16 mouse cellular contexts compared by ENCODE assay signal in genomic region chr9:99441647-99442433, GRCm38 (mm10). TPM values are rescaled to one million over a fixed set of nuclear protein-coding genes. Genes with fewer than 3 reads are reported as not detected.
DNase-seq lines count a peak whose midpoint lies in the region; ATAC-seq and TF ChIP-seq lines count a peak whose summit lies in the region.
"Had no signal": no experiment of that assay in that cellular context is flagged by ENCODE, and none has a peak within 500 bp of the region (broad histone marks: within the 10 kb centered on the region; RNA-seq: fewer than 3 reads in every experiment).

No protein-coding gene starts in this region.

- ATAC-seq in forebrain, embryonic 16.5 days, result peak; percentile 39
- no peak for ATAC-seq in forebrain, embryonic 14.5 days
- peak; percentile 29; the same call in 1 of the 2 replicates for ATAC-seq in liver, embryonic 13.5 days (ENCODE audit: low read depth)
- ATAC-seq in embryonic facial prominence, embryonic 15.5 days (ENCODE audit: insufficient number of reproducible peaks, low FRiP score, low TSS enrichment, low read depth), result peak; percentile 40
- ATAC-seq: lung, postnatal 0 days had no signal

- dilution Hi-C loops in CH12.LX (cut with MboI; ENCODE audit: extremely low pct_ligation_motif_present, extremely low pct_unique_long_range_greater_than_20kb, low sequenced_read_pairs), result no loop called here

- 93% methylated on average over 4 of the region's 4 CpGs for WGBS in forebrain, embryonic 16.5 days
- WGBS in forebrain, embryonic 14.5 days, result 92% methylated on average over 4 of the region's 4 CpGs
- WGBS in liver, embryonic 13.5 days (ENCODE audit: insufficient replicate concordance), result 78% methylated on average over 4 of the region's 4 CpGs
- 69% methylated on average over 4 of the region's 4 CpGs for WGBS in embryonic facial prominence, embryonic 15.5 days

- no peak overlapping the region for H3K27ac ChIP-seq in forebrain, embryonic 16.5 days (ENCODE audit: low read length)
- H3K27ac ChIP-seq in forebrain, embryonic 14.5 days (ENCODE audit: low read depth, low read length), result no peak overlapping the region
- H3K27ac ChIP-seq in liver, embryonic 13.5 days, result no peak overlapping the region
- H3K27ac ChIP-seq in CH12.LX (ENCODE audit: insufficient read depth, low read depth), result peak overlapping the region; percentile 38
- peak overlapping the region; percentile 73 for H3K27ac ChIP-seq in embryonic facial prominence, embryonic 15.5 days (replicated peaks)
- H3K27ac ChIP-seq: heart, embryonic 15.5 days had no signal

- H3K9me3 ChIP-seq in forebrain, embryonic 16.5 days (ENCODE audit: control insufficient read depth, low read length), result no peaks in the 10 kb centered on the region
- no peaks in the 10 kb centered on the region for H3K9me3 ChIP-seq in forebrain, embryonic 14.5 days (replicated peaks; ENCODE audit: control insufficient read depth, low read length)
- no peaks in the 10 kb centered on the region for H3K9me3 ChIP-seq in liver, embryonic 13.5 days (replicated peaks)
- H3K9me3 ChIP-seq in CH12.LX (replicated peaks; ENCODE audit: low read length), result no peaks in the 10 kb centered on the region
- no peaks in the 10 kb centered on the region for H3K9me3 ChIP-seq in embryonic facial prominence, embryonic 15.5 days (replicated peaks)
- H3K9me3 ChIP-seq: heart, embryonic 15.5 days had no signal

- H3K79me2 ChIP-seq in CH12.LX (replicated peaks; ENCODE audit: control insufficient read depth, extremely low read depth, insufficient read depth, poor library complexity, severe bottlenecking), result no peaks in the 10 kb centered on the region

- no peak overlapping the region for H3K4me3 ChIP-seq in forebrain, embryonic 16.5 days (replicated peaks; ENCODE audit: low read length)
- no peak overlapping the region for H3K4me3 ChIP-seq in forebrain, embryonic 14.5 days (ENCODE audit: low read depth, low read length)
- no peak overlapping the region for H3K4me3 ChIP-seq in liver, embryonic 13.5 days (replicated peaks)
- peak overlapping the region in 1 of 3 experiments; percentile 57 for H3K4me3 ChIP-seq in CH12.LX (replicated peaks in 1 of 3; ENCODE audit: low read depth in 2 of 3, low read length in 2 of 3, poor library complexity in 1 of 3)
- no peak overlapping the region for H3K4me3 ChIP-seq in embryonic facial prominence, embryonic 15.5 days (replicated peaks)
- H3K4me3 ChIP-seq: heart, embryonic 15.5 days had no signal

- H3K4me2 ChIP-seq in forebrain, embryonic 16.5 days (ENCODE audit: low read length), result no peak overlapping the region
- no peak overlapping the region for H3K4me2 ChIP-seq in forebrain, embryonic 14.5 days (ENCODE audit: low read length)
- H3K4me2 ChIP-seq in liver, embryonic 13.5 days, result no peak overlapping the region
- no peak overlapping the region for H3K4me2 ChIP-seq in CH12.LX (ENCODE audit: insufficient read depth, low read depth, poor library complexity, severe bottlenecking)
- H3K4me2 ChIP-seq in embryonic facial prominence, embryonic 15.5 days (replicated peaks), result no peak overlapping the region
- H3K4me2 ChIP-seq: heart, embryonic 15.5 days had no signal

- DNase-seq in forebrain, embryonic 14.5 days (ENCODE audit: low spot score), result no peak
- DNase-seq in liver, embryonic 13.5 days, result no peak
- DNase-seq in liver (no peak), CH12.LX (ENCODE audit: extremely low read depth) (no peak)
- no peak for DNase-seq in layer of hippocampus, adult 11-12 months (ENCODE audit: low spot score)
- DNase-seq in cerebellum, adult 9-11 months, result no peak
- DNase-seq: adrenal gland, postnatal 10 days; B cell, adult 2 months; cerebellum, postnatal 10 days had no signal

- in situ Hi-C loops in CH12.LX (cut with MboI; ENCODE audit: low pct_ligation_motif_present, low pct_unique_long_range_greater_than_20kb, low sequenced_read_pairs), result no loop called here

- H3K9ac ChIP-seq in forebrain, embryonic 16.5 days (replicated peaks; ENCODE audit: low read depth, low read length), result no peak overlapping the region
- H3K9ac ChIP-seq in forebrain, embryonic 14.5 days (ENCODE audit: low read length), result no peak overlapping the region
- H3K9ac ChIP-seq in liver, embryonic 13.5 days, result no peak overlapping the region
- no peak overlapping the region for H3K9ac ChIP-seq in CH12.LX (ENCODE audit: insufficient read depth, low read depth)
- no peak overlapping the region for H3K9ac ChIP-seq in embryonic facial prominence, embryonic 15.5 days
- H3K9ac ChIP-seq: heart, embryonic 15.5 days had no signal

- TF ChIP-seq POLR2A in CH12.LX (IDR thresholded peaks at IDR 0.05; ENCODE audit: low read depth, low read length), result no peak

- no peak for TF ChIP-seq RAD21 in CH12.LX (IDR thresholded peaks at IDR 0.05; ENCODE audit: low read depth, low read length)

- H3K4me1 ChIP-seq in forebrain, embryonic 16.5 days (replicated peaks; ENCODE audit: control insufficient read depth, insufficient read depth, low read length), result peaks cover 7% of the 10 kb centered on the region
- H3K4me1 ChIP-seq in forebrain, embryonic 14.5 days (ENCODE audit: control insufficient read depth, insufficient read depth, low read length), result no peaks in the 10 kb centered on the region
- no peaks in the 10 kb centered on the region; the same call in 1 of the 2 replicates for H3K4me1 ChIP-seq in liver, embryonic 13.5 days (replicated peaks)
- peaks cover 0 to 11% of the 10 kb centered on the region in 2 experiments; a peak in 2 of 4 replicates for H3K4me1 ChIP-seq in CH12.LX (ENCODE audit: control insufficient read depth in 1 of 2, insufficient read depth in 2 of 2)
- H3K4me1 ChIP-seq in embryonic facial prominence, embryonic 15.5 days, result peaks cover 23% of the 10 kb centered on the region

- H3K36me3 ChIP-seq in forebrain, embryonic 16.5 days (ENCODE audit: control insufficient read depth, insufficient read depth), result no peaks in the 10 kb centered on the region
- H3K36me3 ChIP-seq in forebrain, embryonic 14.5 days (ENCODE audit: control insufficient read depth, insufficient read depth, low read length), result no peaks in the 10 kb centered on the region
- H3K36me3 ChIP-seq in liver, embryonic 13.5 days, result no peaks in the 10 kb centered on the region
- H3K36me3 ChIP-seq in CH12.LX (replicated peaks in 1 of 2; ENCODE audit: control insufficient read depth in 1 of 2, insufficient read depth in 1 of 2, low read length in 1 of 2), result no peaks in the 10 kb centered on the region
- no peaks in the 10 kb centered on the region for H3K36me3 ChIP-seq in embryonic facial prominence, embryonic 15.5 days
- H3K36me3 ChIP-seq: heart, embryonic 15.5 days had no signal

- TF ChIP-seq CTCF in CH12.LX (conservative IDR thresholded peaks at IDR 0.05 in 1 of 2, IDR thresholded peaks at IDR 0.05 in 1 of 2; ENCODE audit: low read depth in 2 of 2, low read length in 2 of 2), result no peak

- no peaks in the 10 kb centered on the region for H3K27me3 ChIP-seq in forebrain, embryonic 16.5 days (replicated peaks; ENCODE audit: control insufficient read depth, insufficient read depth, low read length)
- H3K27me3 ChIP-seq in forebrain, embryonic 14.5 days (replicated peaks; ENCODE audit: control insufficient read depth, insufficient read depth, low read length), result peaks cover 2% of the 10 kb centered on the region; the same call in 1 of the 2 replicates
- H3K27me3 ChIP-seq in liver, embryonic 13.5 days, result peaks cover 32% of the 10 kb centered on the region
- peaks cover 15% of the 10 kb centered on the region for H3K27me3 ChIP-seq in CH12.LX (replicated peaks)
- peaks cover 9% of the 10 kb centered on the region; the same call in 1 of the 2 replicates for H3K27me3 ChIP-seq in embryonic facial prominence, embryonic 15.5 days

- TF ChIP-seq EP300 in CH12.LX (IDR thresholded peaks at IDR 0.05; ENCODE audit: low read length), result no peak

TF ChIP-seq in CH12.LX, 34 proteins besides CTCF, POLR2A, EP300 and RAD21:
- no peak for TF ChIP-seq BHLHE40 (IDR thresholded peaks at IDR 0.05; ENCODE audit: low read depth, low read length)

RNA-seq across cellular contexts. Expression of gene Mras, which starts 4.7 kb away (rescaled TPM):
- polyA plus RNA-seq in forebrain, embryonic 16.5 days (2015; fragmentation: Nextera tagmentation; extraction: Ambion mirVana), result 47.5 and 48.3 TPM in 2 replicates
- 51.8 and 56.8 TPM in 2 replicates for polyA plus RNA-seq in forebrain, embryonic 14.5 days (2014; fragmentation: Nextera tagmentation; extraction: Ambion mirVana)
- 3.2 and 5.5 TPM in 2 replicates for polyA plus RNA-seq in liver, embryonic 13.5 days (2015; fragmentation: Nextera tagmentation; extraction: Ambion mirVana)
- total RNA-seq in CH12.LX (2012; rRNA removed), result 0.21 TPM in 1 of 2 replicates, not detected in the other
- total RNA-seq in CH12.LX (2014; rRNA removed), result not detected in 2 replicates
- polyA plus RNA-seq in CH12.LX (2012; ENCODE audit: insufficient read length, low read depth), result not detected in 2 replicates
- polyA plus RNA-seq in embryonic facial prominence, embryonic 15.5 days (2015; fragmentation: Nextera tagmentation; extraction: Ambion mirVana), result 25.2 and 25.4 TPM in 2 replicates

RNA-seq across cellular contexts. Expression of gene Nme9, which starts 9.4 kb away (rescaled TPM):
- polyA plus RNA-seq in forebrain, embryonic 16.5 days (2015; fragmentation: Nextera tagmentation; extraction: Ambion mirVana), result 0.41 and 0.61 TPM in 2 replicates
- polyA plus RNA-seq in forebrain, embryonic 14.5 days (2014; fragmentation: Nextera tagmentation; extraction: Ambion mirVana), result 0.54 and 1.5 TPM in 2 replicates
- polyA plus RNA-seq in liver, embryonic 13.5 days (2015; fragmentation: Nextera tagmentation; extraction: Ambion mirVana), result not detected in 2 replicates
- not detected in 2 replicates for total RNA-seq in CH12.LX (2012; rRNA removed)
- not detected in 2 replicates for total RNA-seq in CH12.LX (2014; rRNA removed)
- polyA plus RNA-seq in CH12.LX (2012; ENCODE audit: insufficient read length, low read depth), result not detected in 2 replicates
- polyA plus RNA-seq in embryonic facial prominence, embryonic 15.5 days (2015; fragmentation: Nextera tagmentation; extraction: Ambion mirVana), result 6.2 and 11.2 TPM in 2 replicates
- total RNA-seq: adrenal gland, postnatal 10 days; ES-E14; left cerebral cortex, postnatal 36 days had no signal
- polyA plus RNA-seq: kidney, embryonic 14.5 days had no signal

Comparison
In these comparisons a context has a peak if more than half of its experiments do, and no peak if none do; other contexts are left out.
1. H3K27ac ChIP-seq: peak in CH12.LX (single experiment) and embryonic facial prominence, embryonic 15.5 days (single experiment); none in forebrain, embryonic 16.5 days (single experiment), forebrain, embryonic 14.5 days (single experiment) and liver, embryonic 13.5 days (single experiment).